Mouse (Mus musculus) neural tube, embryonic 15.5 days (tissue): ENCODE results near the gene Zfyve26. TPM values are rescaled to one million over a fixed set of nuclear protein-coding genes. Genes with fewer than 3 reads are reported as not detected.
"Not testable (repeated sequence)": the region's sequence is repeated elsewhere in the genome, so short reads cannot be mapped to it uniquely, and the experiment has no call there.

Source experiments
- ATAC-seq: fragments of 200-750 bp; cut with Nextera tagmentation; 2 replicates; pipeline ENCODE4 v1.8.0; 2017; ENCODE audit warnings: mild to moderate bottlenecking, moderate TSS enrichment, moderate library complexity; ENCODE audit not compliant: low FRiP score
- H3K27ac ChIP-seq: fragments of 300-500 bp; sonication (generic); replicated peaks from 2 replicates; pipeline ENCODE4 v1.5.1; 2015; ENCODE audit warnings: mild to moderate bottlenecking, inconsistent platforms
- H3K27me3 ChIP-seq: fragments of 300-500 bp; sonication (generic); replicated peaks from 2 replicates; pipeline ENCODE4 v1.6.1; 2015; ENCODE audit warnings: inconsistent platforms
- H3K36me3 ChIP-seq: fragments of 300-500 bp; sonication (generic); 2 replicates; pipeline ENCODE4 v1.6.1; 2015; ENCODE audit warnings: inconsistent platforms
- H3K4me1 ChIP-seq: fragments of 300-500 bp; sonication (generic); 2 replicates; pipeline ENCODE4 v1.6.1; 2015; ENCODE audit warnings: inconsistent platforms
- H3K4me2 ChIP-seq: fragments of 300-500 bp; sonication (generic); 2 replicates; pipeline ENCODE4 v1.6.1; 2015; ENCODE audit warnings: inconsistent platforms, mild to moderate bottlenecking, moderate library complexity
- H3K4me3 ChIP-seq: fragments of 300-500 bp; sonication (generic); replicated peaks from 2 replicates; pipeline ENCODE4 v1.5.1; 2015; ENCODE audit warnings: mild to moderate bottlenecking, inconsistent platforms
- H3K9ac ChIP-seq: fragments of 300-500 bp; sonication (generic); replicated peaks from 2 replicates; pipeline ENCODE4 v1.6.1; 2015; ENCODE audit warnings: mild to moderate bottlenecking, inconsistent platforms
- H3K9me3 ChIP-seq: fragments of 300-500 bp; sonication (generic); replicated peaks from 2 replicates; pipeline ENCODE4 v1.6.1; 2016; ENCODE audit warnings: inconsistent platforms
- WGBS: fragments of 180-500 bp; shearing (Covaris S2); methylation state at CpG from one replicate; pipeline ENCODE4 v1.1.7; 2015; ENCODE audit warnings: mixed read lengths; 5-methylcytosine and 5-hydroxymethylcytosine counted together
- polyA plus RNA-seq: library from polyadenylated mRNA; unstranded; fragments of >200 nt; fragmentation: Nextera tagmentation; extraction: Ambion mirVana; gene quantifications from 2 replicates; pipeline ENCODE4 v1.2.1, GENCODE M21; 2015

The Zfyve26 gene
- 10.3 and 10.7 TPM in 2 replicates for polyA plus RNA-seq

- under 1% methylated on average over 29 of the region's 29 CpGs for WGBS
Observed at GRCm38 (mm10) chr12:79296126-79296816, at the start of gene Zfyve26. Zfyve26 (minus strand) TSS chr12:79296304.

GRCm38 (mm10) chr12:79341291-79341845 is 45.3 kb upstream of the Zfyve26 start:
- Histone ChIP-seq H3K4me3 (no peak overlapping the region), H3K27me3 (no peaks in the 10 kb centered on the region), H3K4me1 (peaks cover 3% of the 10 kb centered on the region; the same call in 1 of the 2 replicates), H3K9me3 (no peaks in the 10 kb centered on the region), H3K36me3 (no peaks in the 10 kb centered on the region), H3K9ac (no peak overlapping the region), H3K4me2 (no peak overlapping the region), H3K27ac (no peak overlapping the region)
- ATAC-seq: no peak
- WGBS: 48% methylated on average over 6 of the region's 6 CpGs

More at GRCm38 (mm10) chr12:79296126-79296816, at the start of gene Zfyve26:
- peak within 1 kb of the TSS; percentile 51 for H3K4me3 ChIP-seq
- peak within 1 kb of the TSS; percentile 47 for H3K9ac ChIP-seq
- ATAC-seq: peak; percentile 98
- no peaks in the 10 kb centered on the region for H3K9me3 ChIP-seq
- peak within 1 kb of the TSS; percentile 88 for H3K4me2 ChIP-seq
- H3K4me1 ChIP-seq: peaks cover 26% of the 10 kb centered on the region
- H3K27me3 ChIP-seq: no peaks in the 10 kb centered on the region
- H3K36me3 ChIP-seq: peaks cover 5% of the 10 kb centered on the region; the same call in 1 of the 2 replicates
- peak within 1 kb of the TSS; percentile 82 for H3K27ac ChIP-seq

GRCm38 (mm10) chr12:79340513-79340912 is 44.4 kb upstream of the Zfyve26 start:
- no peaks in the 10 kb centered on the region for H3K9me3 ChIP-seq
- no peak overlapping the region for H3K4me3 ChIP-seq
- no peaks in the 10 kb centered on the region for H3K27me3 ChIP-seq
- H3K4me1 ChIP-seq: peaks cover 3% of the 10 kb centered on the region; the same call in 1 of the 2 replicates
- no peak overlapping the region for H3K9ac ChIP-seq
- no peak overlapping the region for H3K4me2 ChIP-seq
- H3K27ac ChIP-seq: 0 out of 2 replicates have a peak overlapping the region, but pooled peaks have one; percentile 5
- WGBS: 63% methylated on average over 6 of the region's 6 CpGs
- no peak for ATAC-seq
- no peaks in the 10 kb centered on the region for H3K36me3 ChIP-seq

- H3K36me3 ChIP-seq: no peaks in the 10 kb centered on the region
- H3K27me3 ChIP-seq: no peaks in the 10 kb centered on the region
- ATAC-seq: no peak
- peaks cover 9% of the 10 kb centered on the region for H3K9me3 ChIP-seq
- H3K27ac ChIP-seq: no peak overlapping the region
- H3K4me1 ChIP-seq: peaks cover 3% of the 10 kb centered on the region; the same call in 1 of the 2 replicates
- no peak overlapping the region for H3K9ac ChIP-seq
- H3K4me2 ChIP-seq: no peak overlapping the region
- WGBS: 89% methylated on average over 8 of the region's 8 CpGs
- no peak overlapping the region for H3K4me3 ChIP-seq
Observed at GRCm38 (mm10) chr12:79338791-79339190, 42.7 kb upstream of the Zfyve26 start.

DNA sequence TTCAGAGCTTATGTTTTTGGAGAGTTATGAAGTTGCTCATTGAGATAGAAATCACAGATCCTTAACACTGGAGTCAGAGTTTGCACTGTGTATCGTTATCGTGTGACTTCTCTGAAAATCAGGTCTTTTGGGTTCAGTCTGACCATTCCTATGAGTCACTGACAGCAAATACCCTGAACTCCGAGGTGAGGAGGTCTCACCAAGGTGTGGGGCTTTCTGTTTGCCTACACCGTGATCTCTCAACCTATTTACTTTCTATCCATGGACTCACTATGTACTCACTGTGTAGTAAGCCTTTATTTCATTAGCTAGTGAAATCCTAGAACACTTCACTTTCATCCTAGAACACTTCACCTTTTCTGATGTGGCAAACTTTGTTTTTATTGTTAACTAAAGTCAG is 35.6 kb upstream of the Zfyve26 start:
- ATAC-seq: no peak
- H3K27me3 ChIP-seq: no peaks in the 10 kb centered on the region
- no peaks in the 10 kb centered on the region for H3K4me1 ChIP-seq
- no peak overlapping the region for H3K9ac ChIP-seq
- no peak overlapping the region for H3K4me3 ChIP-seq
- WGBS: 90% methylated on average over 4 of the region's 4 CpGs
- no peaks in the 10 kb centered on the region for H3K36me3 ChIP-seq
- peaks cover 10% of the 10 kb centered on the region for H3K9me3 ChIP-seq
- no peak overlapping the region for H3K4me2 ChIP-seq
- no peak overlapping the region for H3K27ac ChIP-seq

DNA sequence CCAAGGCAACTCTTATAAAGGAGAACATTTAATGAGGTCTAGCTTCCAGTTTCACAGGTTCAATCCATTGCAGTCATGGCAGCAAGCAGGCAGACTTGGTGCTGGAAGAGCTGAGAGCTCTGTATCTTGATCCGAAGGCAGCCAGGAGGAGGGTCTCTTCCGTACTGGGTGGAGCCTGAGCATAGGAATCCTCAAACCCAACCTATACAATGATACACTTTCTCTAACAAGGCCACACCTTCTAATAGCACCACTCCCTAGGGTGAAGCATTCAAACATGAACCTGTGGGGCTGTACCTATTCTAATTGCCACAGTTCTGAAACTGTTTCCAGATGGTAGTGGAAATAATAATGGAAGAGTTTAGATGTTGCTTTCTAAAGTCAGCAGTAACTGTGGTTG is 34.5 kb upstream of the Zfyve26 start:
- no peak for ATAC-seq
- peaks cover 10% of the 10 kb centered on the region for H3K9me3 ChIP-seq

DNA sequence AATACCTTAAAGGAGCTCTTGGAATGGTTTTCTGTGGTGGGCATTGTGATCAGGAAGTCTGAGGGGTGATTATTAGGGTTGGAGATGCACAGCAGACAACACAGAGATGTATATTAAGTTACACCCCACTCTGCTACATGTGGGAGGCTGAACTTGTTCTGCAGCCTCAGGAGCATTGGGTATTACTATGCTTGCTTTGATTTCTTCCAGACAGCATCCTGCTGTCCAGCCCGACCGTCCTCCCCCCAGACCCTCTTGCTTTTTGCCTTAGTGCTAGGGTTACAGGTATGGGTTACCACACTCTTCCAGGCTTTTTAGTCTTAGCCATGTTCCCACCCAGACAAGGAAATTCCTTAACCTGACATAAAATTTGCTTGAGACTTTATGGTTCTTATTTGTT is 31.8 kb upstream of the Zfyve26 start:
- H3K27me3 ChIP-seq: no peaks in the 10 kb centered on the region
- no peaks in the 10 kb centered on the region for H3K4me1 ChIP-seq
- no peak overlapping the region for H3K4me3 ChIP-seq
- H3K4me2 ChIP-seq: no peak overlapping the region
- H3K36me3 ChIP-seq: no peaks in the 10 kb centered on the region
- no peak overlapping the region for H3K9ac ChIP-seq
- no peak overlapping the region for H3K27ac ChIP-seq
- no peaks in the 10 kb centered on the region for H3K9me3 ChIP-seq
- no peak for ATAC-seq
- WGBS: 87% methylated on average over 2 of the region's 2 CpGs

More for the DNA sequence above, 34.5 kb upstream of the Zfyve26 start:
- Histone ChIP-seq H3K9ac (no peak overlapping the region), H3K36me3 (no peaks in the 10 kb centered on the region), H3K4me3 (no peak overlapping the region), H3K27ac (no peak overlapping the region), H3K4me1 (no peaks in the 10 kb centered on the region), H3K27me3 (no peaks in the 10 kb centered on the region), H3K4me2 (no peak overlapping the region)
- 82% methylated on average over 2 of the region's 2 CpGs for WGBS

- no peak overlapping the region for H3K27ac ChIP-seq
- no peaks in the 10 kb centered on the region for H3K4me1 ChIP-seq
- 79% methylated on average over 2 of the region's 2 CpGs for WGBS
- H3K4me2 ChIP-seq: no peak overlapping the region
- no peaks in the 10 kb centered on the region for H3K36me3 ChIP-seq
- H3K9me3 ChIP-seq: no peaks in the 10 kb centered on the region
- ATAC-seq: no peak
- no peak overlapping the region for H3K9ac ChIP-seq
- no peak overlapping the region for H3K4me3 ChIP-seq
- no peaks in the 10 kb centered on the region for H3K27me3 ChIP-seq
Observed at GRCm38 (mm10) chr12:79326745-79327144, 30.6 kb upstream of the Zfyve26 start.

DNA sequence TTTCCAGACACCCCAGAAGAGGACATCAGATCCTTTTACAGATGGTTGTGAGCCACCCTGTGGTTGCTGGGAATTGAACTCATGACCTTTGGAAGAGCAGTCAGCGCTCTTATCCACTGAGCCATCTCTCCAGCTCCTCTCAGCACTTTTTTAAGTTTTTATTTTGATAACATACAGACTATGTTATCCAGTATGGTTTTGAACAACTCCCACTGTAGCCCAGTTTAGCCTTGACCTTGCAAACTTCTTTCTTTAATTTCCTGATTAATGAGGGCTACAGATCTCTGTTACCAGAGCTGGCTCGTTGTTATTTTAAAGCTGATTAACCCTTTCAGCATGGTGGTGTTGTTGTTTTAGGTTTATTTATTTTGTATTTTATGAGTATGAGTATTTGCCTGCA is 30.1 kb upstream of the Zfyve26 start:
- 70% methylated on average over 2 of the region's 2 CpGs for WGBS
- H3K4me2 ChIP-seq: no peak overlapping the region
- no peaks in the 10 kb centered on the region for H3K27me3 ChIP-seq
- no peaks in the 10 kb centered on the region for H3K36me3 ChIP-seq
- ATAC-seq: no peak
- no peaks in the 10 kb centered on the region for H3K4me1 ChIP-seq
- no peak overlapping the region for H3K27ac ChIP-seq
- H3K9me3 ChIP-seq: no peaks in the 10 kb centered on the region
- H3K9ac ChIP-seq: no peak overlapping the region
- H3K4me3 ChIP-seq: no peak overlapping the region

GRCm38 (mm10) chr12:79322539-79322938 is 26.4 kb upstream of the Zfyve26 start:
- not testable (repeated sequence) for H3K27me3 ChIP-seq, H3K27ac ChIP-seq, H3K9ac ChIP-seq, H3K4me2 ChIP-seq, H3K9me3 ChIP-seq, H3K4me1 ChIP-seq, H3K36me3 ChIP-seq, H3K4me3 ChIP-seq, ATAC-seq
- 73% methylated on average over 2 of the region's 2 CpGs for WGBS

DNA sequence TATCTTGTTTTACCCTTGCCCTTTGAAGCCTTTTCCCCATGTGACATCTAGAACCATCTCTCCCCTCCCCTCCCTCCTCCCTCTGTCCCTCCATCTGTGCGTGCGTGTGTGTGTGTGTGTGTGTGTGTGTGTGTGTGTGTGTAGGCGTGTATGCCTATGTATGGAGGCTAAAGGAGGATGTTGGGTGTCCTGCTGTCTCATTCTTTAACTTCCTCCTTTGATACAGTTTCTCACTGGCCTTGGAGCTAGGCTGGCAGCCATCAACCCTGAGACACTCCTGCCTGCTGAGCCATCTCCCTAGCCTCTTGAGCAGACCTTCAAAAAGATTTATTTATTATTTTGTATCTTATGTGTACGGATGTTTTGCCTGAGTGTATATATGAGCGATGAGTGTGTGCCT is 24.8 kb upstream of the Zfyve26 start:
- no peak overlapping the region for H3K4me3 ChIP-seq
- H3K4me1 ChIP-seq: no peaks in the 10 kb centered on the region
- no peak overlapping the region for H3K27ac ChIP-seq
- no peaks in the 10 kb centered on the region for H3K27me3 ChIP-seq
- H3K36me3 ChIP-seq: no peaks in the 10 kb centered on the region
- no peak for ATAC-seq
- H3K4me2 ChIP-seq: no peak overlapping the region
- 83% methylated on average over 4 of the region's 5 CpGs for WGBS
- H3K9me3 ChIP-seq: no peaks in the 10 kb centered on the region
- H3K9ac ChIP-seq: no peak overlapping the region

DNA sequence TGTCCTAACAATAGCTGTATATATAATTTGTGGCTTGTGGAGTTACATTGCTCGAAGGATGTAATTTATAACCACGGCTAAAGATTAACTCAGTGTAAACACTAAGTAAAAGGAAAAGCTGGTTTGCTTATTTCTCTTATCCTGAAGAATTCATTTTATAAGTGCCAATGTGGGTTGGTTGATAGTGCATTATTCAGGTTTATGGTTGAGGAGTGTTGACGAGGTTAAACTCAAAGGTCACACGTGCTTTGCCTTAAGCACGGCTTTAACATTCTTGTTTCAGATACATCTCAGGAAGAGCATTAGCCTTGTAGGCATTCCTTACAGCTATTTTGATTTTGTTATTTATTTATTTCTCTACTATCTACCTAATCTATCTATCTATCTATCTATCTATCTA is 21.2 kb upstream of the Zfyve26 start:
- Histone ChIP-seq H3K4me3 (no peak overlapping the region), H3K36me3 (no peaks in the 10 kb centered on the region), H3K9me3 (no peaks in the 10 kb centered on the region), H3K4me1 (no peaks in the 10 kb centered on the region), H3K27me3 (no peaks in the 10 kb centered on the region), H3K9ac (no peak overlapping the region), H3K27ac (no peak overlapping the region), H3K4me2 (no peak overlapping the region)
- WGBS: 86% methylated on average over 5 of the region's 5 CpGs
- no peak for ATAC-seq
